Mouse (Mus musculus) MEL (cell line): Measurements from ENCODE around the gene Prokr2. TPM values are rescaled to one million over a fixed set of nuclear protein-coding genes. Genes with fewer than 3 reads are reported as not detected.

Source experiments
- DNase-seq: peaks from one replicate; pipeline ENCODE4 v3.0.0; 2011; ENCODE audit warnings: low read depth, low spot score
- H3K27ac ChIP-seq: 2 replicates; pipeline ENCODE4 v1.5.1; 2012; ENCODE audit warnings: low read depth, mild to moderate bottlenecking, control low read depth, low read length, moderate library complexity; ENCODE audit not compliant: control insufficient read depth
- H3K27me3 ChIP-seq, 2 experiments: fragments of 150-350 bp in 1 of 2; sonication (generic) in 1 of 2; 2 replicates each; pipeline ENCODE4 v1.6.1; 2012; ENCODE audit warnings: low read length in 2 of 2, mild to moderate bottlenecking in 2 of 2, improper control_type of control experiment in 1 of 2, moderate library complexity in 1 of 2; ENCODE audit not compliant: insufficient read depth in 2 of 2, control insufficient read depth in 1 of 2
- H3K36me3 ChIP-seq, 2 experiments: 2 replicates each; pipeline ENCODE4 v1.6.1; 2012 to 2014; ENCODE audit warnings: low read length in 2 of 2, improper control_type of control experiment in 1 of 2, inconsistent platforms in 1 of 2, mild to moderate bottlenecking in 1 of 2; ENCODE audit not compliant: insufficient read depth in 2 of 2, control insufficient read depth in 1 of 2
- H3K4me1 ChIP-seq, 2 experiments: fragments of 150-350 bp in 1 of 2; sonication (generic) in 1 of 2; 2 replicates each; pipeline ENCODE4 v1.6.1; 2012; ENCODE audit warnings: low read length in 2 of 2, improper control_type of control experiment in 1 of 2, mild to moderate bottlenecking in 1 of 2; ENCODE audit not compliant: insufficient read depth in 2 of 2, control insufficient read depth in 1 of 2
- H3K4me3 ChIP-seq, 2 experiments: fragments of 150-350 bp in 1 of 2; sonication (generic) in 1 of 2; 2 replicates each; pipeline ENCODE4 v1.5.1; 2012; ENCODE audit warnings: low read depth in 2 of 2, low read length in 2 of 2, mild to moderate bottlenecking in 2 of 2, moderate library complexity in 2 of 2, control low read depth in 1 of 2, improper control_type of control experiment in 1 of 2; ENCODE audit not compliant: control insufficient read depth in 1 of 2, insufficient read depth in 1 of 2
- H3K79me2 ChIP-seq: 2 replicates; pipeline ENCODE4 v1.6.1; 2012; ENCODE audit warnings: mild to moderate bottlenecking, low read length, moderate library complexity; ENCODE audit not compliant: control insufficient read depth, poor library complexity, insufficient read depth
- H3K9ac ChIP-seq: 2 replicates; pipeline ENCODE4 v1.6.1; 2012; ENCODE audit warnings: low read depth, mild to moderate bottlenecking, control low read depth, low read length, moderate library complexity; ENCODE audit not compliant: control insufficient read depth, poor library complexity, severe bottlenecking
- H3K9me3 ChIP-seq: fragments of 150-350 bp; sonication (generic); replicated peaks from 2 replicates; pipeline ENCODE4 v1.6.1; 2012; ENCODE audit warnings: mild to moderate bottlenecking, low read length, improper control_type of control experiment, moderate library complexity; ENCODE audit not compliant: insufficient read depth
- CHD1 ChIP-seq: IDR thresholded peaks from 2 replicates; pipeline ENCODE4 v1.6.1; 2012; ENCODE audit warnings: low read depth, mild to moderate bottlenecking, inconsistent platforms, low read length, improper control_type of control experiment
- E2F4 ChIP-seq: IDR thresholded peaks from 2 replicates; pipeline ENCODE4 v1.6.1; 2011; ENCODE audit warnings: low read depth, low read length, improper control_type of control experiment, borderline replicate concordance
- ELF1 ChIP-seq: IDR thresholded peaks from 2 replicates; pipeline ENCODE4 v1.6.1; 2014; ENCODE audit warnings: low read depth, mild to moderate bottlenecking, inconsistent platforms, low read length, improper control_type of control experiment, moderate library complexity
- EP300 ChIP-seq, 2 experiments: IDR thresholded peaks; 2 replicates each; pipeline ENCODE4 v1.6.1; 2011; ENCODE audit warnings: improper control_type of control experiment in 2 of 2, low read length in 2 of 2, low read depth in 1 of 2, mild to moderate bottlenecking in 1 of 2
- ETS1 ChIP-seq: IDR thresholded peaks from 2 replicates; pipeline ENCODE4 v1.6.1; 2012; ENCODE audit warnings: low read depth, mild to moderate bottlenecking, inconsistent platforms, low read length, improper control_type of control experiment, moderate library complexity
- GABPA ChIP-seq: IDR thresholded peaks from 2 replicates; pipeline ENCODE4 v1.6.1; 2012; ENCODE audit warnings: low read depth, mild to moderate bottlenecking, inconsistent platforms, low read length, improper control_type of control experiment, moderate library complexity
- KAT2A ChIP-seq: conservative IDR thresholded peaks from 2 replicates; pipeline ENCODE4 v1.6.1; 2012; ENCODE audit warnings: low read depth, low read length, improper control_type of control experiment, inconsistent platforms
- MAFK ChIP-seq: IDR thresholded peaks from 2 replicates; pipeline ENCODE4 v1.6.1; 2011; ENCODE audit warnings: low read depth, mild to moderate bottlenecking, low read length, improper control_type of control experiment, borderline replicate concordance
- MAX ChIP-seq: IDR thresholded peaks from 2 replicates; pipeline ENCODE4 v1.6.1; 2011; ENCODE audit warnings: low read length, improper control_type of control experiment
- MYB ChIP-seq: IDR thresholded peaks from 2 replicates; pipeline ENCODE4 v1.6.1; 2011; ENCODE audit warnings: mild to moderate bottlenecking, low read depth, low read length, improper control_type of control experiment
- NELFE ChIP-seq: IDR thresholded peaks from 2 replicates; pipeline ENCODE4 v1.6.1; 2011; ENCODE audit warnings: low read depth, low read length, improper control_type of control experiment
- POLR2AphosphoS2 ChIP-seq: IDR thresholded peaks from 2 replicates; pipeline ENCODE4 v1.6.1; 2011; ENCODE audit warnings: low read length, improper control_type of control experiment
- POLR2AphosphoS5 ChIP-seq: IDR thresholded peaks from 2 replicates; pipeline ENCODE4 v1.6.1; 2012; ENCODE audit warnings: low read depth, borderline replicate concordance, mild to moderate bottlenecking, inconsistent platforms, low read length, moderate library complexity, mixed read lengths
- RAD21 ChIP-seq: IDR thresholded peaks from 2 replicates; pipeline ENCODE4 v1.6.1; 2011; ENCODE audit warnings: mild to moderate bottlenecking, low read depth, low read length, improper control_type of control experiment
- SMC3 ChIP-seq: IDR thresholded peaks from 2 replicates; pipeline ENCODE4 v1.6.1; 2011; ENCODE audit warnings: low read depth, low read length, improper control_type of control experiment
- TAL1 ChIP-seq: IDR thresholded peaks from 2 replicates; pipeline ENCODE4 v1.6.1; 2012; ENCODE audit warnings: mild to moderate bottlenecking, inconsistent platforms, low read length, moderate library complexity, mixed read lengths
- TBP ChIP-seq: IDR thresholded peaks from 2 replicates; pipeline ENCODE4 v1.8.0; 2011; ENCODE audit warnings: low read depth, low read length, improper control_type of control experiment
- UBTF ChIP-seq: IDR thresholded peaks from 2 replicates; pipeline ENCODE4 v1.6.1; 2012; ENCODE audit warnings: low read depth, mild to moderate bottlenecking, inconsistent platforms, low read length, improper control_type of control experiment, moderate library complexity, borderline replicate concordance; ENCODE audit not compliant: insufficient read depth
- USF1 ChIP-seq: IDR thresholded peaks from 2 replicates; pipeline ENCODE4 v1.6.1; 2014; ENCODE audit warnings: low read depth, mild to moderate bottlenecking, inconsistent platforms, low read length, improper control_type of control experiment, moderate library complexity
- USF2 ChIP-seq, 2 experiments: IDR thresholded peaks; 2 replicates each; pipeline ENCODE4 v1.6.1; 2011 to 2012; ENCODE audit warnings: improper control_type of control experiment in 2 of 2, low read length in 2 of 2, borderline replicate concordance in 1 of 2, inconsistent platforms in 1 of 2, low read depth in 1 of 2, mild to moderate bottlenecking in 1 of 2; ENCODE audit not compliant: insufficient read depth in 1 of 2
- ZC3H11A ChIP-seq: IDR thresholded peaks from 2 replicates; pipeline ENCODE4 v1.6.1; 2012; ENCODE audit warnings: low read depth, mild to moderate bottlenecking, inconsistent platforms, low read length, improper control_type of control experiment
- ZKSCAN1 ChIP-seq: IDR thresholded peaks from 2 replicates; pipeline ENCODE4 v1.6.1; 2012; ENCODE audit warnings: low read depth, mild to moderate bottlenecking, inconsistent platforms, low read length, improper control_type of control experiment, moderate library complexity
- polyA plus RNA-seq, 2 experiments: library from polyadenylated mRNA; stranded (reverse) in 1 of 2; unstranded in 1 of 2; fragments of >175 nt in 1 of 2; fragments of >200 nt in 1 of 2; gene quantifications; 2 replicates each; pipeline versions ENCODE4 v1.2.1 to v1.2.4; 2012; ENCODE audit warnings: low replicate concordance in 2 of 2, low read depth in 1 of 2; ENCODE audit not compliant: insufficient read length in 2 of 2, insufficient read depth in 1 of 2, missing spikeins in 1 of 2
- total RNA-seq: library from RNA; depleted of rRNA; stranded (reverse); fragments of 300-350 nt; gene quantifications from 2 replicates; pipeline ENCODE4 v1.2.3, GENCODE M21; 2012

Gene Prokr2
- total and polyA plus RNA-seq, 3 experiments: not detected

GRCm38 (mm10) chr2:132384511-132385193, 595 bp downstream of the Prokr2 start:
- Histone ChIP-seq H3K27ac (no peak overlapping the region), H3K9me3 (no peaks in the 10 kb centered on the region), H3K27me3 (no peaks in the 10 kb centered on the region), H3K4me3 (no peak overlapping the region), H3K36me3 (no peaks in the 10 kb centered on the region), H3K4me1 (no peaks in the 10 kb centered on the region), H3K9ac (no peak overlapping the region), H3K79me2 (no peaks in the 10 kb centered on the region)
- TF ChIP-seq USF2 (IDR thresholded peaks at IDR 0.05; ENCODE audit: borderline replicate concordance in 1 of 2, insufficient read depth in 1 of 2, low read depth in 1 of 2, low read length in 2 of 2) (no peak), EP300 (IDR thresholded peaks at IDR 0.05; ENCODE audit: low read depth in 1 of 2, low read length in 2 of 2) (no peak), ELF1 (no peak), ETS1 (no peak), SMC3 (no peak), CHD1 (no peak), USF1 (no peak)
- DNase-seq: no peak

GRCm38 (mm10) chr2:132382308-132382707, 2.9 kb downstream of the Prokr2 start:
- H3K4me3 ChIP-seq: no peak overlapping the region
- no peak overlapping the region for H3K9ac ChIP-seq

More at GRCm38 (mm10) chr2:132382308-132382707, 2.9 kb downstream of the Prokr2 start:
- TF ChIP-seq USF1 (no peak), ZKSCAN1 (no peak), EP300 (IDR thresholded peaks at IDR 0.05; ENCODE audit: low read depth in 1 of 2, low read length in 2 of 2) (no peak), MAX (no peak), TBP (no peak), ZC3H11A (no peak), SMC3 (no peak), TAL1 (no peak), MYB (no peak), RAD21 (no peak), UBTF (no peak), KAT2A (no peak), POLR2AphosphoS5 (no peak), POLR2AphosphoS2 (no peak), NELFE (no peak), MAFK (no peak), USF2 (IDR thresholded peaks at IDR 0.05; ENCODE audit: borderline replicate concordance in 1 of 2, insufficient read depth in 1 of 2, low read depth in 1 of 2, low read length in 2 of 2) (no peak), E2F4 (no peak), GABPA (no peak), ELF1 (no peak)
- H3K27me3 ChIP-seq: peaks cover 0 to 2% of the 10 kb centered on the region in 2 experiments; a peak in 1 of 4 replicates
- H3K79me2 ChIP-seq: no peaks in the 10 kb centered on the region
- DNase-seq: no peak
- H3K4me1 ChIP-seq: no peaks in the 10 kb centered on the region
- no peak overlapping the region for H3K27ac ChIP-seq
- H3K9me3 ChIP-seq: no peaks in the 10 kb centered on the region
- H3K36me3 ChIP-seq: no peaks in the 10 kb centered on the region
